In genomic region chrX:142841916-142842315, GRCm38 (mm10) we compare ENCODE assay signal across 29 mouse cellular contexts.
DNase-seq lines count a peak whose midpoint lies in the region; ATAC-seq and TF ChIP-seq lines count a peak whose summit lies in the region.
"Had no signal": no experiment of that assay in that cellular context is flagged by ENCODE, and none has a peak within 500 bp of the region (broad histone marks: within the 10 kb centered on the region; RNA-seq: fewer than 3 reads in every experiment).

No protein-coding gene starts in this region.

- TF ChIP-seq EP300 in heart, postnatal 0 days (IDR thresholded peaks at IDR 0.05; ENCODE audit: low read depth), result no peak

- H3K4me1 ChIP-seq in heart, postnatal 0 days (ENCODE audit: control insufficient read depth, insufficient read depth), result no peaks in the 10 kb centered on the region
- no peaks in the 10 kb centered on the region for H3K4me1 ChIP-seq in limb, embryonic 10.5 days
- H3K4me1 ChIP-seq: embryonic facial prominence, embryonic 13.5 days; embryonic facial prominence, embryonic 15.5 days; forebrain, embryonic 10.5 days; forebrain, embryonic 12.5 days had no signal

- no peak overlapping the region for H3K9ac ChIP-seq in heart, postnatal 0 days (replicated peaks; ENCODE audit: low read depth, low read length)
- H3K9ac ChIP-seq: embryonic facial prominence, embryonic 13.5 days; embryonic facial prominence, embryonic 15.5 days; forebrain, embryonic 12.5 days had no signal

- no peaks in the 10 kb centered on the region; the same call in 1 of the 2 replicates for H3K36me3 ChIP-seq in heart, postnatal 0 days (replicated peaks; ENCODE audit: control insufficient read depth, insufficient read depth, low read length)
- H3K36me3 ChIP-seq in limb, embryonic 10.5 days, result peaks cover 8% of the 10 kb centered on the region; the same call in 1 of the 2 replicates
- H3K36me3 ChIP-seq: embryonic facial prominence, embryonic 13.5 days; embryonic facial prominence, embryonic 15.5 days; forebrain, embryonic 10.5 days; forebrain, embryonic 12.5 days had no signal

- no peak for DNase-seq in heart, postnatal 0 days (ENCODE audit: low spot score)
- no peak for DNase-seq in heart, adult 18-20 months
- DNase-seq in retina, embryonic 14.5 days (ENCODE audit: low spot score), result peak; percentile 28
- peak; percentile 64 for DNase-seq in retina, postnatal 7 days (ENCODE audit: low read depth, low spot score)
- DNase-seq in limb, embryonic 10.5 days (ENCODE audit: low spot score), result no peak
- DNase-seq in adrenal gland, postnatal 14 days, result no peak
- DNase-seq: adrenal gland, adult 2 months; adrenal gland, postnatal 10 days; adrenal gland, postnatal 36 days; B cell, adult 2 months; cerebellum, adult 11 months; cerebellum, adult 18-20 months; cerebellum, adult 8-10 months; cerebellum, adult 9-11 months; cerebellum, postnatal 14 days; cerebellum, postnatal 36 days; embryo, embryonic 11 days had no signal

- 49% methylated on average over 4 of the region's 4 CpGs for WGBS in heart, postnatal 0 days
- 81% methylated on average over 4 of the region's 4 CpGs for WGBS in limb, embryonic 10.5 days

- H3K9me3 ChIP-seq in heart, postnatal 0 days (replicated peaks; ENCODE audit: control insufficient read depth, low read length), result no peaks in the 10 kb centered on the region
- no peaks in the 10 kb centered on the region for H3K9me3 ChIP-seq in limb, embryonic 10.5 days (replicated peaks)
- H3K9me3 ChIP-seq: embryonic facial prominence, embryonic 13.5 days; embryonic facial prominence, embryonic 15.5 days; forebrain, embryonic 10.5 days; forebrain, embryonic 12.5 days; G1E had no signal

- H3K4me2 ChIP-seq in heart, postnatal 0 days (ENCODE audit: low read depth, low read length), result no peak overlapping the region
- H3K4me2 ChIP-seq: embryonic facial prominence, embryonic 13.5 days; embryonic facial prominence, embryonic 15.5 days; forebrain, embryonic 12.5 days had no signal

- no peaks in the 10 kb centered on the region for H3K27me3 ChIP-seq in heart, postnatal 0 days (ENCODE audit: control insufficient read depth, insufficient read depth, low read length)
- peaks cover 80% of the 10 kb centered on the region for H3K27me3 ChIP-seq in limb, embryonic 10.5 days (ENCODE audit: low read depth, poor library complexity, severe bottlenecking)
- H3K27me3 ChIP-seq: CH12.LX had no signal

- TF ChIP-seq CTCF in heart, postnatal 0 days (IDR thresholded peaks at IDR 0.05; ENCODE audit: low read depth), result no peak

- H3K4me3 ChIP-seq in heart, postnatal 0 days (ENCODE audit: low read depth, low read length), result no peak overlapping the region
- no peak overlapping the region for H3K4me3 ChIP-seq in limb, embryonic 10.5 days
- H3K4me3 ChIP-seq: embryonic facial prominence, embryonic 13.5 days; embryonic facial prominence, embryonic 15.5 days; erythroblast, embryonic 14.5 days; forebrain, embryonic 10.5 days; forebrain, embryonic 12.5 days had no signal

- H3K27ac ChIP-seq in heart, postnatal 0 days (ENCODE audit: low read depth), result peak overlapping the region; percentile 23; the same call in 1 of the 2 replicates
- no peak overlapping the region for H3K27ac ChIP-seq in limb, embryonic 10.5 days
- H3K27ac ChIP-seq: embryonic facial prominence, embryonic 13.5 days; embryonic facial prominence, embryonic 15.5 days; forebrain, embryonic 10.5 days; forebrain, embryonic 12.5 days had no signal

- ATAC-seq in heart, postnatal 0 days (ENCODE audit: insufficient read depth, low read depth), result no peak
- ATAC-seq: activated CD4-positive, CD25-positive, alpha-beta regulatory T cell, adult 4 months; CD4-positive, CD25-positive, alpha-beta regulatory T cell, adult 4 months; forebrain, embryonic 14.5 days; forebrain, embryonic 16.5 days; Patski had no signal

Comparison
In these comparisons a context has a peak if more than half of its experiments do, and no peak if none do; other contexts are left out.
1. DNase-seq: peak in retina, embryonic 14.5 days (single experiment) and retina, postnatal 7 days (single experiment); none in heart, postnatal 0 days (single experiment), heart, adult 18-20 months (0 of 2), limb, embryonic 10.5 days (single experiment) and adrenal gland, postnatal 14 days (single experiment).